In genomic region chr16:38349881-38350280, GRCm38 (mm10) we compare ENCODE assay signal across 29 mouse cellular contexts. TPM values are rescaled to one million over a fixed set of nuclear protein-coding genes. Genes with fewer than 3 reads are reported as not detected.
DNase-seq lines count a peak whose midpoint lies in the region; ATAC-seq and TF ChIP-seq lines count a peak whose summit lies in the region.
"Had no signal": no experiment of that assay in that cellular context is flagged by ENCODE, and none has a peak within 500 bp of the region (broad histone marks: within the 10 kb centered on the region; RNA-seq: fewer than 3 reads in every experiment).

No protein-coding gene starts in this region.

- no peaks in the 10 kb centered on the region; the same call in 1 of the 2 replicates for H3K36me3 ChIP-seq in heart, embryonic 11.5 days (ENCODE audit: control insufficient read depth, insufficient read depth, low read length)
- peaks cover 18% of the 10 kb centered on the region for H3K36me3 ChIP-seq in liver, embryonic 11.5 days (ENCODE audit: control insufficient read depth, insufficient read depth, low read length)
- peaks cover 26% of the 10 kb centered on the region for H3K36me3 ChIP-seq in intestine, postnatal 0 days (ENCODE audit: control insufficient read depth, insufficient read depth)
- H3K36me3 ChIP-seq in small intestine, adult 2 months (ENCODE audit: control insufficient read depth, insufficient read depth, low read length): peaks cover 29% of the 10 kb centered on the region
- H3K36me3 ChIP-seq in forebrain, embryonic 14.5 days (ENCODE audit: control insufficient read depth, insufficient read depth, low read length): peaks cover 37% of the 10 kb centered on the region

- H3K9ac ChIP-seq in heart, embryonic 11.5 days (ENCODE audit: low read depth, low read length): no peak overlapping the region
- 0 out of 2 replicates have a peak overlapping the region, but pooled peaks have one; percentile 38 for H3K9ac ChIP-seq in liver, embryonic 11.5 days (ENCODE audit: low read depth, low read length)
- no peak overlapping the region for H3K9ac ChIP-seq in intestine, postnatal 0 days (ENCODE audit: low read depth, low read length)
- no peak overlapping the region for H3K9ac ChIP-seq in forebrain, embryonic 14.5 days (ENCODE audit: low read length)
- H3K9ac ChIP-seq: embryonic facial prominence, embryonic 15.5 days; stomach, embryonic 15.5 days had no signal

- TF ChIP-seq CTCF in intestine, postnatal 0 days (IDR thresholded peaks at IDR 0.05; ENCODE audit: low read depth): no peak
- no peak for TF ChIP-seq CTCF in small intestine, adult 2 months (IDR thresholded peaks at IDR 0.05; ENCODE audit: extremely low read depth, insufficient read length, insufficient replicate concordance, low read depth, low read length)

- WGBS in heart, embryonic 11.5 days (ENCODE audit: insufficient replicate concordance): 77% methylated on average over 2 of the region's 2 CpGs
- 79% methylated on average over 2 of the region's 2 CpGs for WGBS in liver, embryonic 11.5 days
- 90% methylated on average over 2 of the region's 2 CpGs for WGBS in intestine, postnatal 0 days
- WGBS in small intestine, adult 2 months: 76% methylated on average over 2 of the region's 2 CpGs
- WGBS in forebrain, embryonic 14.5 days: 94% methylated on average over 2 of the region's 2 CpGs

- no peak for ATAC-seq in heart, embryonic 11.5 days (replicated peaks; ENCODE audit: insufficient number of reproducible peaks, low FRiP score, low TSS enrichment)
- ATAC-seq in liver, embryonic 11.5 days (replicated peaks; ENCODE audit: low FRiP score): no peak
- no peak for ATAC-seq in intestine, postnatal 0 days
- ATAC-seq in forebrain, embryonic 14.5 days: no peak
- ATAC-seq: hindbrain, postnatal 0 days; midbrain, embryonic 16.5 days had no signal

- H3K4me1 ChIP-seq in heart, embryonic 11.5 days (ENCODE audit: control insufficient read depth, insufficient read depth, low read length): peaks cover 30% of the 10 kb centered on the region
- peaks cover 37% of the 10 kb centered on the region for H3K4me1 ChIP-seq in liver, embryonic 11.5 days (replicated peaks; ENCODE audit: control insufficient read depth, insufficient read depth, low read length)
- peaks cover 7% of the 10 kb centered on the region; the same call in 1 of the 2 replicates for H3K4me1 ChIP-seq in intestine, postnatal 0 days (replicated peaks; ENCODE audit: control insufficient read depth, insufficient read depth, low read length)
- H3K4me1 ChIP-seq in small intestine, adult 2 months (ENCODE audit: control insufficient read depth, insufficient read depth, insufficient read length, low read length): peaks cover 4% of the 10 kb centered on the region; the same call in 1 of the 2 replicates
- peaks cover 6% of the 10 kb centered on the region; the same call in 1 of the 2 replicates for H3K4me1 ChIP-seq in forebrain, embryonic 14.5 days (ENCODE audit: control insufficient read depth, insufficient read depth, low read length)

- H3K27me3 ChIP-seq in heart, embryonic 11.5 days (ENCODE audit: control insufficient read depth, insufficient read depth, low read length): no peaks in the 10 kb centered on the region
- no peaks in the 10 kb centered on the region for H3K27me3 ChIP-seq in liver, embryonic 11.5 days (replicated peaks; ENCODE audit: control insufficient read depth, insufficient read depth, low read length)
- no peaks in the 10 kb centered on the region for H3K27me3 ChIP-seq in intestine, postnatal 0 days (replicated peaks; ENCODE audit: control insufficient read depth, insufficient read depth, low read length)
- H3K27me3 ChIP-seq in small intestine, adult 2 months (ENCODE audit: control insufficient read depth, insufficient read depth, low read length): no peaks in the 10 kb centered on the region
- no peaks in the 10 kb centered on the region for H3K27me3 ChIP-seq in forebrain, embryonic 14.5 days (replicated peaks; ENCODE audit: control insufficient read depth, insufficient read depth, low read length)
- H3K27me3 ChIP-seq: embryonic facial prominence, embryonic 15.5 days; stomach, embryonic 15.5 days had no signal

- H3K27ac ChIP-seq in heart, embryonic 11.5 days (ENCODE audit: low read depth, low read length): peak overlapping the region; percentile 75
- peak overlapping the region; percentile 14; the same call in 1 of the 2 replicates for H3K27ac ChIP-seq in liver, embryonic 11.5 days (ENCODE audit: low read depth, low read length)
- peak overlapping the region; percentile 42; the same call in 1 of the 2 replicates for H3K27ac ChIP-seq in intestine, postnatal 0 days (ENCODE audit: low read depth, low read length)
- H3K27ac ChIP-seq in small intestine, adult 2 months (ENCODE audit: insufficient read depth, low read depth, low read length): 0 out of 2 replicates have a peak overlapping the region, but pooled peaks have one; percentile 20
- H3K27ac ChIP-seq in forebrain, embryonic 14.5 days (ENCODE audit: low read depth, low read length): no peak overlapping the region
- H3K27ac ChIP-seq: embryonic facial prominence, embryonic 15.5 days; hindbrain, postnatal 0 days; left cerebral cortex, adult 2 months; stomach, embryonic 15.5 days had no signal

- no peak overlapping the region for H3K4me3 ChIP-seq in heart, embryonic 11.5 days (ENCODE audit: low read depth, low read length)
- H3K4me3 ChIP-seq in liver, embryonic 11.5 days (ENCODE audit: low read depth, low read length): 0 out of 2 replicates have a peak overlapping the region, but pooled peaks have one; percentile 24
- H3K4me3 ChIP-seq in intestine, postnatal 0 days (ENCODE audit: low read depth, low read length): no peak overlapping the region
- H3K4me3 ChIP-seq in small intestine, adult 2 months (ENCODE audit: low read depth, low read length): no peak overlapping the region
- no peak overlapping the region for H3K4me3 ChIP-seq in forebrain, embryonic 14.5 days (ENCODE audit: low read depth, low read length)
- H3K4me3 ChIP-seq: embryonic facial prominence, embryonic 15.5 days; left cerebral cortex, adult 2 months; stomach, embryonic 15.5 days had no signal

- H3K4me2 ChIP-seq in heart, embryonic 11.5 days: peak overlapping the region; percentile 25; the same call in 1 of the 2 replicates
- H3K4me2 ChIP-seq in liver, embryonic 11.5 days: peak overlapping the region; percentile 58
- 0 out of 2 replicates have a peak overlapping the region, but pooled peaks have one; percentile 9 for H3K4me2 ChIP-seq in intestine, postnatal 0 days (replicated peaks; ENCODE audit: low read depth)
- H3K4me2 ChIP-seq in forebrain, embryonic 14.5 days (ENCODE audit: low read length): no peak overlapping the region
- H3K4me2 ChIP-seq: embryonic facial prominence, embryonic 15.5 days; stomach, embryonic 15.5 days had no signal

- no peak for DNase-seq in heart, adult 11 months
- no peak for DNase-seq in liver, embryonic 11.5 days (ENCODE audit: low spot score)
- DNase-seq in liver: no peak
- DNase-seq in left cerebral cortex, adult 18-20 months (ENCODE audit: low spot score in 2 of 2): no peak
- no peak for DNase-seq in forebrain, embryonic 14.5 days (ENCODE audit: low spot score)
- DNase-seq: cerebellum, adult 18-20 months; cerebellum, postnatal 36 days; kidney, adult 2 months; kidney, postnatal 10 days; left cerebral cortex, postnatal 4 days; right cerebral cortex, postnatal 25 days had no signal

- TF ChIP-seq POLR2A in small intestine, adult 2 months (IDR thresholded peaks at IDR 0.05; ENCODE audit: low read depth, low read length): no peak

- no peaks in the 10 kb centered on the region for H3K9me3 ChIP-seq in heart, embryonic 11.5 days (replicated peaks; ENCODE audit: control insufficient read depth, low read length)
- no peaks in the 10 kb centered on the region for H3K9me3 ChIP-seq in liver, embryonic 11.5 days (ENCODE audit: control insufficient read depth, low read length)
- H3K9me3 ChIP-seq in intestine, postnatal 0 days (ENCODE audit: control insufficient read depth): no peaks in the 10 kb centered on the region
- H3K9me3 ChIP-seq in forebrain, embryonic 14.5 days (replicated peaks; ENCODE audit: control insufficient read depth, low read length): no peaks in the 10 kb centered on the region
- H3K9me3 ChIP-seq: embryonic facial prominence, embryonic 15.5 days; stomach, embryonic 15.5 days had no signal

RNA-seq across cellular contexts. Expression of gene Gm21987, which starts 3.0 kb away (rescaled TPM):
- polyA plus RNA-seq in heart, embryonic 11.5 days (2014; fragmentation: Nextera tagmentation; extraction: Ambion mirVana): 2.4 and 3.4 TPM in 2 replicates
- polyA plus RNA-seq in liver, embryonic 11.5 days (2014; fragmentation: Nextera tagmentation; extraction: Ambion mirVana): not detected in 2 replicates
- 0.38 TPM in 1 of 2 replicates, not detected in the other for polyA plus RNA-seq in intestine, postnatal 0 days (2015; fragmentation: Nextera tagmentation; extraction: Ambion mirVana)
- polyA plus RNA-seq in small intestine, adult 2 months (2012; rRNA removed): not detected in 2 replicates
- total RNA-seq in left cerebral cortex, adult 18-20 months (2021): not detected
- polyA plus RNA-seq in forebrain, embryonic 14.5 days (2014; fragmentation: Nextera tagmentation; extraction: Ambion mirVana): not detected in 2 replicates
- total RNA-seq: adrenal gland, adult 18-20 months; adrenal gland, postnatal 4 days; gastrocnemius, adult 8-10 months; hematopoietic stem cell, adult 5-6 weeks; hindbrain, postnatal 0 days; layer of hippocampus, adult 18-20 months; left cerebral cortex, adult 2 months; left cerebral cortex, postnatal 4 days; liver, adult 2 months; neutrophil, adult 5-6 weeks had no signal
- polyA plus RNA-seq: embryonic facial prominence, embryonic 15.5 days; forebrain, embryonic 11.5 days; hindbrain, postnatal 0 days; kidney, adult 2 months; liver, adult 2 months; midbrain, embryonic 16.5 days; stomach, embryonic 15.5 days; thymus, postnatal 0 days; urinary bladder, adult 2 months had no signal

RNA-seq across cellular contexts. Expression of gene Cox17, which starts 3.1 kb away (rescaled TPM):
- 289 and 314 TPM in 2 replicates for polyA plus RNA-seq in heart, embryonic 11.5 days (2014; fragmentation: Nextera tagmentation; extraction: Ambion mirVana)
- polyA plus RNA-seq in liver, embryonic 11.5 days (2014; fragmentation: Nextera tagmentation; extraction: Ambion mirVana): 441 and 497 TPM in 2 replicates
- 557 and 587 TPM in 2 replicates for polyA plus RNA-seq in intestine, postnatal 0 days (2015; fragmentation: Nextera tagmentation; extraction: Ambion mirVana)
- polyA plus RNA-seq in small intestine, adult 2 months (2012; rRNA removed): 31.6 and 76.2 TPM in 2 replicates
- total RNA-seq in left cerebral cortex, adult 18-20 months (2021): 100 to 1,000 TPM; 140 to 142 TPM
- polyA plus RNA-seq in forebrain, embryonic 14.5 days (2014; fragmentation: Nextera tagmentation; extraction: Ambion mirVana): 107 and 126 TPM in 2 replicates

RNA-seq across cellular contexts. Expression of gene Maats1, which starts 7.9 kb away (rescaled TPM):
- polyA plus RNA-seq in heart, embryonic 11.5 days (2014; fragmentation: Nextera tagmentation; extraction: Ambion mirVana): 0.21 TPM in 1 of 2 replicates, not detected in the other
- 0.05 TPM in 1 of 2 replicates, not detected in the other for polyA plus RNA-seq in liver, embryonic 11.5 days (2014; fragmentation: Nextera tagmentation; extraction: Ambion mirVana)
- polyA plus RNA-seq in intestine, postnatal 0 days (2015; fragmentation: Nextera tagmentation; extraction: Ambion mirVana): 0.88 and 1.0 TPM in 2 replicates
- 0.05 and 0.16 TPM in 2 replicates for polyA plus RNA-seq in small intestine, adult 2 months (2012; rRNA removed)
- total RNA-seq in left cerebral cortex, adult 18-20 months (2021): 1 to 10 TPM in 1 of 2 experiments, under 1 TPM in 1; 0.82 to 1.5 TPM
- 0.71 and 0.83 TPM in 2 replicates for polyA plus RNA-seq in forebrain, embryonic 14.5 days (2014; fragmentation: Nextera tagmentation; extraction: Ambion mirVana)
- total RNA-seq: gastrocnemius, adult 8-10 months; hematopoietic stem cell, adult 5-6 weeks; liver, adult 2 months; neutrophil, adult 5-6 weeks had no signal
- polyA plus RNA-seq: liver, adult 2 months had no signal

RNA-seq across cellular contexts. Expression of gene Popdc2, which starts 12.1 kb away (rescaled TPM):
- 292 and 312 TPM in 2 replicates for polyA plus RNA-seq in heart, embryonic 11.5 days (2014; fragmentation: Nextera tagmentation; extraction: Ambion mirVana)
- polyA plus RNA-seq in liver, embryonic 11.5 days (2014; fragmentation: Nextera tagmentation; extraction: Ambion mirVana): 14.8 and 15.8 TPM in 2 replicates
- polyA plus RNA-seq in intestine, postnatal 0 days (2015; fragmentation: Nextera tagmentation; extraction: Ambion mirVana): 16.6 and 16.9 TPM in 2 replicates
- 6.5 and 7.7 TPM in 2 replicates for polyA plus RNA-seq in small intestine, adult 2 months (2012; rRNA removed)
- 1 to 10 TPM in 1 of 2 experiments, under 1 TPM in 1; 0.89 to 1.3 TPM for total RNA-seq in left cerebral cortex, adult 18-20 months (2021)
- 0.17 and 0.51 TPM in 2 replicates for polyA plus RNA-seq in forebrain, embryonic 14.5 days (2014; fragmentation: Nextera tagmentation; extraction: Ambion mirVana)

RNA-seq across cellular contexts. Expression of gene Nr1i2, which starts 55.3 kb away (rescaled TPM):
- 0.13 TPM in 1 of 2 replicates, not detected in the other for polyA plus RNA-seq in heart, embryonic 11.5 days (2014; fragmentation: Nextera tagmentation; extraction: Ambion mirVana)
- 1.8 and 2.0 TPM in 2 replicates for polyA plus RNA-seq in liver, embryonic 11.5 days (2014; fragmentation: Nextera tagmentation; extraction: Ambion mirVana)
- polyA plus RNA-seq in intestine, postnatal 0 days (2015; fragmentation: Nextera tagmentation; extraction: Ambion mirVana): 23.1 and 26.0 TPM in 2 replicates
- polyA plus RNA-seq in small intestine, adult 2 months (2012; rRNA removed): 25.5 and 72.6 TPM in 2 replicates
- not detected for total RNA-seq in left cerebral cortex, adult 18-20 months (2021)
- polyA plus RNA-seq in forebrain, embryonic 14.5 days (2014; fragmentation: Nextera tagmentation; extraction: Ambion mirVana): not detected in 2 replicates
- total RNA-seq: adrenal gland, adult 18-20 months; gastrocnemius, adult 8-10 months; hematopoietic stem cell, adult 5-6 weeks; hindbrain, postnatal 0 days; layer of hippocampus, adult 18-20 months; left cerebral cortex, adult 2 months; left cerebral cortex, postnatal 4 days; neutrophil, adult 5-6 weeks had no signal
- polyA plus RNA-seq: embryonic facial prominence, embryonic 15.5 days; forebrain, embryonic 11.5 days; midbrain, embryonic 16.5 days; thymus, postnatal 0 days had no signal
